Mouse (Mus musculus): ENCODE measurements around the gene Apc2. TPM values are rescaled to one million over a fixed set of nuclear protein-coding genes. Genes with fewer than 3 reads are reported as not detected.

The Apc2 gene
- polyA plus RNA-seq, 1 experiment from 2014 or later, result 0.45 TPM

Small RNA genes lying within 50 kb of the gene (microRNA-seq; reads per million reads assigned to microRNA genes)
- not detected for gene Mir6911 (ENCODE audit: borderline number of aligned reads)

Other genes starting within 250 kb of the Apc2 start
- gene Gpx4, start 248.8 kb upstream of the Apc2 start, polyA plus RNA-seq (2014; fragmentation: Nextera tagmentation; extraction: Ambion mirVana), result 761 and 762 TPM in 2 replicates
- gene Sbno2, start 190.4 kb upstream of the Apc2 start, polyA plus RNA-seq (2014; fragmentation: Nextera tagmentation; extraction: Ambion mirVana), result 17.7 and 19.2 TPM in 2 replicates
- gene Stk11, start 180.2 kb upstream of the Apc2 start, polyA plus RNA-seq (2014; fragmentation: Nextera tagmentation; extraction: Ambion mirVana), result 25.1 and 33.5 TPM in 2 replicates
- gene Atp5d, start 157.3 kb upstream of the Apc2 start, polyA plus RNA-seq (2014; fragmentation: Nextera tagmentation; extraction: Ambion mirVana), result 482 and 514 TPM in 2 replicates
- 2.8 and 3.1 TPM in 2 replicates for gene Cbarp, start 155.1 kb upstream of the Apc2 start, polyA plus RNA-seq (2014; fragmentation: Nextera tagmentation; extraction: Ambion mirVana)
- 19.2 and 20.1 TPM in 2 replicates for gene Midn, start 147.7 kb upstream of the Apc2 start, polyA plus RNA-seq (2014; fragmentation: Nextera tagmentation; extraction: Ambion mirVana)
- 22.5 and 25.1 TPM in 2 replicates for gene Cirbp, start 130.0 kb upstream of the Apc2 start, polyA plus RNA-seq (2014; fragmentation: Nextera tagmentation; extraction: Ambion mirVana)
- 21.8 and 27.4 TPM in 2 replicates for gene 1600002K03Rik, start 123.0 kb upstream of the Apc2 start, polyA plus RNA-seq (2014; fragmentation: Nextera tagmentation; extraction: Ambion mirVana)
- gene Efna2, start 116.5 kb upstream of the Apc2 start, polyA plus RNA-seq (2014; fragmentation: Nextera tagmentation; extraction: Ambion mirVana), result 9.4 and 10.7 TPM in 2 replicates
- 67.7 and 71.0 TPM in 2 replicates for gene Mum1, start 69.5 kb upstream of the Apc2 start, polyA plus RNA-seq (2014; fragmentation: Nextera tagmentation; extraction: Ambion mirVana)
- 401 and 427 TPM in 2 replicates for gene Ndufs7, start 46.9 kb upstream of the Apc2 start, polyA plus RNA-seq (2014; fragmentation: Nextera tagmentation; extraction: Ambion mirVana)
- gene Gamt, start 35.0 kb upstream of the Apc2 start, polyA plus RNA-seq (2014; fragmentation: Nextera tagmentation; extraction: Ambion mirVana), result 49.0 and 49.7 TPM in 2 replicates
- 49.2 and 55.0 TPM in 2 replicates for gene Dazap1, start 34.5 kb upstream of the Apc2 start, polyA plus RNA-seq (2014; fragmentation: Nextera tagmentation; extraction: Ambion mirVana)
- gene Rps15, start 3.5 kb upstream of the Apc2 start, polyA plus RNA-seq (2014; fragmentation: Nextera tagmentation; extraction: Ambion mirVana), result 1,270 and 1,408 TPM in 2 replicates
- 46.2 and 47.8 TPM in 2 replicates for gene 2310011J03Rik, start 24.6 kb downstream of the Apc2 start, polyA plus RNA-seq (2014; fragmentation: Nextera tagmentation; extraction: Ambion mirVana)
- 12.6 and 12.8 TPM in 2 replicates for gene Pcsk4, start 33.5 kb downstream of the Apc2 start, polyA plus RNA-seq (2014; fragmentation: Nextera tagmentation; extraction: Ambion mirVana)
- gene Reep6, start 34.0 kb downstream of the Apc2 start, polyA plus RNA-seq (2014; fragmentation: Nextera tagmentation; extraction: Ambion mirVana), result 74.3 and 76.1 TPM in 2 replicates
- gene Adamtsl5, start 52.4 kb downstream of the Apc2 start, polyA plus RNA-seq (2014; fragmentation: Nextera tagmentation; extraction: Ambion mirVana), result 1.6 and 2.6 TPM in 2 replicates
- 0.25 TPM in 2 replicates for gene Plk5, start 60.5 kb downstream of the Apc2 start, polyA plus RNA-seq (2014; fragmentation: Nextera tagmentation; extraction: Ambion mirVana)
- gene Mex3d, start 91.7 kb downstream of the Apc2 start, polyA plus RNA-seq (2014; fragmentation: Nextera tagmentation; extraction: Ambion mirVana), result 2.5 and 3.7 TPM in 2 replicates
- 174 and 175 TPM in 2 replicates for gene Mbd3, start 103.6 kb downstream of the Apc2 start, polyA plus RNA-seq (2014; fragmentation: Nextera tagmentation; extraction: Ambion mirVana)
- gene Uqcr11, start 110.9 kb downstream of the Apc2 start, polyA plus RNA-seq (2014; fragmentation: Nextera tagmentation; extraction: Ambion mirVana), result 835 and 866 TPM in 2 replicates
- 148 and 149 TPM in 2 replicates for gene Tcf3, start 137.7 kb downstream of the Apc2 start, polyA plus RNA-seq (2014; fragmentation: Nextera tagmentation; extraction: Ambion mirVana)
- gene Onecut3, start 198.9 kb downstream of the Apc2 start, polyA plus RNA-seq (2014; fragmentation: Nextera tagmentation; extraction: Ambion mirVana), result 0.94 and 1.3 TPM in 2 replicates
- gene Atp8b3, start 243.1 kb downstream of the Apc2 start, polyA plus RNA-seq (2014; fragmentation: Nextera tagmentation; extraction: Ambion mirVana), result 0.12 and 0.23 TPM in 2 replicates

Measured in liver, embryonic 11.5 days (tissue).